In the genomic region with DNA sequence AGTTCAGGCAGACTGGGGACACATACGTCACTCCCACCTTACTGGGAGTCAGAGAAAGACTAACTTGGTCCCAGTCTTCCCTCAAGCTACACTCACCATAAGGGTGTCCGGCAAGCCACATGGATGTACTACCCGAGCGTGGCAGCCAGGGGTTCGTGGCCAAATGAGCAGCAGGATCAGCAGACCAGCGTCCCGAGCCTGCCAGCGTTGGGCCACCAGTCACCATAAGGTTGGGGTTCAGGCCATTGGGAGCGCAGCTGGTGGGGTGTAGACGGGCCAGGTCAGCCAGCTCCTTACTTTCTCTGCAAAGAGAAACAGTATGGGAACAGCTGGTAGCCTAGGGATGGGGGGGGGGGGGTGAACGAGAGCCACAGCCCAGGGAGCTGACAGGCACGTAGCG, we compare ENCODE assay signal across 14 mouse cellular contexts.
"Had no signal": no experiment of that assay in that cellular context is flagged by ENCODE, and none has a peak within 500 bp of the region (broad histone marks: within the 10 kb centered on the region; RNA-seq: fewer than 3 reads in every experiment).

No protein-coding gene starts in this region.

- H3K27me3 ChIP-seq: intestine, embryonic 15.5 days; kidney, embryonic 15.5 days; limb, embryonic 12.5 days; limb, embryonic 15.5 days; liver, embryonic 13.5 days had no signal

- DNase-seq: kidney, adult 11 months; kidney, adult 8-10 months; kidney, postnatal 10 days; kidney, postnatal 36 days; layer of hippocampus, adult 9-11 months; liver, embryonic 13.5 days; midbrain, embryonic 14.5 days; thymus, adult 18-20 months; thymus, postnatal 36 days had no signal

- H3K27ac ChIP-seq: intestine, embryonic 15.5 days; kidney, embryonic 15.5 days; limb, embryonic 12.5 days; limb, embryonic 15.5 days; liver, embryonic 13.5 days had no signal

- H3K9ac ChIP-seq: intestine, embryonic 15.5 days; kidney, embryonic 15.5 days; limb, embryonic 12.5 days; limb, embryonic 15.5 days; liver, embryonic 13.5 days had no signal

- H3K4me3 ChIP-seq: intestine, embryonic 15.5 days; kidney, embryonic 15.5 days; limb, embryonic 12.5 days; limb, embryonic 15.5 days; liver, embryonic 13.5 days had no signal

- H3K9me3 ChIP-seq: intestine, embryonic 15.5 days; kidney, embryonic 15.5 days; limb, embryonic 12.5 days; limb, embryonic 15.5 days; liver, embryonic 13.5 days had no signal

- H3K4me2 ChIP-seq: intestine, embryonic 15.5 days; kidney, embryonic 15.5 days; limb, embryonic 12.5 days; limb, embryonic 15.5 days; liver, embryonic 13.5 days; midbrain, embryonic 11.5 days had no signal

- ATAC-seq: intestine, embryonic 15.5 days had no signal
